Mouse (Mus musculus): ENCODE data around the gene Ugt1a7c. TPM values are rescaled to one million over a fixed set of nuclear protein-coding genes. Genes with fewer than 3 reads are reported as not detected.
"Not testable (repeated sequence)": the region's sequence is repeated elsewhere in the genome, so short reads cannot be mapped to it uniquely, and the experiment has no call there.

The Ugt1a7c gene
- polyA plus RNA-seq, 1 experiment from 2014 or later, result 0.72 TPM

- ATAC-seq (replicated peaks; ENCODE audit: low FRiP score) (no peak), DNase-seq (ENCODE audit: low spot score) (no peak)
- Histone ChIP-seq H3K27me3 (ENCODE audit: control insufficient read depth, insufficient read depth, low read length) (no peaks in the 10 kb centered on the region), H3K4me2 (ENCODE audit: low read depth, low read length, severe bottlenecking) (no peak overlapping the region), H3K9ac (ENCODE audit: low read length) (no peak overlapping the region), H3K36me3 (ENCODE audit: control insufficient read depth, insufficient read depth, low read length) (no peaks in the 10 kb centered on the region), H3K9me3 (ENCODE audit: control insufficient read depth, low read length) (no peaks in the 10 kb centered on the region), H3K4me1 (replicated peaks; ENCODE audit: control insufficient read depth, insufficient read depth, low read length) (no peaks in the 10 kb centered on the region), H3K27ac (ENCODE audit: low read depth, low read length) (no peak overlapping the region), H3K4me3 (ENCODE audit: low read depth, low read length) (no peak overlapping the region)
- WGBS, result 75% methylated on average over 1 of the region's 1 CpGs
Measured at GRCm38 (mm10) chr1:88086125-88086524, 8.7 kb upstream of the Ugt1a7c start.

GRCm38 (mm10) chr1:88087513-88087912 is 7.3 kb upstream of the Ugt1a7c start, which contains the start of gene Ugt1a8:
Gene Ugt1a8 (plus strand): TSS chr1:88087813.
- no peak within 1 kb of the TSS for H3K4me2 ChIP-seq (ENCODE audit: low read depth, low read length, severe bottlenecking)
- H3K27ac ChIP-seq (ENCODE audit: low read depth, low read length), result no peak within 1 kb of the TSS
- no peak within 1 kb of the TSS for H3K9ac ChIP-seq (ENCODE audit: low read length)
- WGBS, result 83% methylated on average over 3 of the region's 3 CpGs
- no peaks in the 10 kb centered on the region for H3K4me1 ChIP-seq (replicated peaks; ENCODE audit: control insufficient read depth, insufficient read depth, low read length)
- H3K27me3 ChIP-seq (ENCODE audit: control insufficient read depth, insufficient read depth, low read length), result no peaks in the 10 kb centered on the region
- no peaks in the 10 kb centered on the region for H3K36me3 ChIP-seq (ENCODE audit: control insufficient read depth, insufficient read depth, low read length)
- no peaks in the 10 kb centered on the region for H3K9me3 ChIP-seq (ENCODE audit: control insufficient read depth, low read length)
- DNase-seq (ENCODE audit: low spot score), result no peak
- no peak within 1 kb of the TSS for H3K4me3 ChIP-seq (ENCODE audit: low read depth, low read length)
- no peak for ATAC-seq (replicated peaks; ENCODE audit: low FRiP score)

- Histone ChIP-seq H3K4me1 (replicated peaks; ENCODE audit: control insufficient read depth, insufficient read depth, low read length) (no peaks in the 10 kb centered on the region), H3K9me3 (ENCODE audit: control insufficient read depth, low read length) (no peaks in the 10 kb centered on the region), H3K27ac (ENCODE audit: low read depth, low read length) (no peak overlapping the region), H3K27me3 (ENCODE audit: control insufficient read depth, insufficient read depth, low read length) (no peaks in the 10 kb centered on the region), H3K36me3 (ENCODE audit: control insufficient read depth, insufficient read depth, low read length) (no peaks in the 10 kb centered on the region), H3K9ac (ENCODE audit: low read length) (no peak overlapping the region), H3K4me3 (ENCODE audit: low read depth, low read length) (no peak overlapping the region), H3K4me2 (ENCODE audit: low read depth, low read length, severe bottlenecking) (no peak overlapping the region)
- no peak for ATAC-seq (replicated peaks; ENCODE audit: low FRiP score)
- no peak for DNase-seq (ENCODE audit: low spot score)
Measured at GRCm38 (mm10) chr1:88092341-88092740, 2.5 kb upstream of the Ugt1a7c start.

DNA sequence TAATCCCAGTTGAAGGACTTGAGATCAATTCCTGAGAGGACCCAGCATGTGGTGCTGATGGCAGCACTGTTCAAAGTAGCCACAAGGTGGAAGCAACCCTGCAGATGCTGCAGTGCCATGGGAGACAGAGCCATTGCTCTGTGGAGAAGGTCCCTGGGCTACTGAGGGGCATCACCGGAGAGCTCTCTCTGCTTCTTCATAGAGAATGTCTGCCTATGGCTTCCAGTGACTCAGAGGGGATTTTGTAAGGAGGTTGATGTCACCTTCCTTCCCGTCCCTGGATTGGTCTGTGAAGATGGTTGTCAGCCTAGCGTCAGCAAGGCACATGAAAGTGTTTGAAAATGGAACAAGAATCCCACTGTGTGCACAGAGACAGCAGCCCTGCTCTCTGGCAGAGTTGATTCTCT is 589 bp upstream of the Ugt1a7c start:
- WGBS, result 82% methylated on average over 3 of the region's 3 CpGs
- not testable (repeated sequence) for H3K4me2 ChIP-seq (ENCODE audit: low read depth, low read length, severe bottlenecking); H3K4me3 ChIP-seq (ENCODE audit: low read depth, low read length); H3K36me3 ChIP-seq (ENCODE audit: control insufficient read depth, insufficient read depth, low read length); H3K4me1 ChIP-seq (replicated peaks; ENCODE audit: control insufficient read depth, insufficient read depth, low read length); H3K27ac ChIP-seq (ENCODE audit: low read depth, low read length); DNase-seq (ENCODE audit: low spot score); H3K9ac ChIP-seq (ENCODE audit: low read length); H3K9me3 ChIP-seq (ENCODE audit: control insufficient read depth, low read length); ATAC-seq (replicated peaks; ENCODE audit: low FRiP score); H3K27me3 ChIP-seq (ENCODE audit: control insufficient read depth, insufficient read depth, low read length)

- H3K9ac ChIP-seq (ENCODE audit: low read length); H3K4me1 ChIP-seq (replicated peaks; ENCODE audit: control insufficient read depth, insufficient read depth, low read length); H3K4me2 ChIP-seq (ENCODE audit: low read depth, low read length, severe bottlenecking); H3K27me3 ChIP-seq (ENCODE audit: control insufficient read depth, insufficient read depth, low read length); ATAC-seq (replicated peaks; ENCODE audit: low FRiP score); H3K27ac ChIP-seq (ENCODE audit: low read depth, low read length); H3K9me3 ChIP-seq (ENCODE audit: control insufficient read depth, low read length); H3K36me3 ChIP-seq (ENCODE audit: control insufficient read depth, insufficient read depth, low read length); H3K4me3 ChIP-seq (ENCODE audit: low read depth, low read length); DNase-seq (ENCODE audit: low spot score): not testable (repeated sequence)
- WGBS, result 89% methylated on average over 3 of the region's 3 CpGs
Measured at GRCm38 (mm10) chr1:88098546-88098945, 3.7 kb downstream of the Ugt1a7c start.

GRCm38 (mm10) chr1:88099691-88100090 is 4.8 kb downstream of the Ugt1a7c start:
- H3K36me3 ChIP-seq (ENCODE audit: control insufficient read depth, insufficient read depth, low read length); H3K9me3 ChIP-seq (ENCODE audit: control insufficient read depth, low read length); ATAC-seq (replicated peaks; ENCODE audit: low FRiP score); H3K27ac ChIP-seq (ENCODE audit: low read depth, low read length); H3K9ac ChIP-seq (ENCODE audit: low read length); DNase-seq (ENCODE audit: low spot score); H3K27me3 ChIP-seq (ENCODE audit: control insufficient read depth, insufficient read depth, low read length); H3K4me3 ChIP-seq (ENCODE audit: low read depth, low read length); H3K4me1 ChIP-seq (replicated peaks; ENCODE audit: control insufficient read depth, insufficient read depth, low read length); H3K4me2 ChIP-seq (ENCODE audit: low read depth, low read length, severe bottlenecking): not testable (repeated sequence)
- WGBS, result 72% methylated on average over 2 of the region's 2 CpGs

DNA sequence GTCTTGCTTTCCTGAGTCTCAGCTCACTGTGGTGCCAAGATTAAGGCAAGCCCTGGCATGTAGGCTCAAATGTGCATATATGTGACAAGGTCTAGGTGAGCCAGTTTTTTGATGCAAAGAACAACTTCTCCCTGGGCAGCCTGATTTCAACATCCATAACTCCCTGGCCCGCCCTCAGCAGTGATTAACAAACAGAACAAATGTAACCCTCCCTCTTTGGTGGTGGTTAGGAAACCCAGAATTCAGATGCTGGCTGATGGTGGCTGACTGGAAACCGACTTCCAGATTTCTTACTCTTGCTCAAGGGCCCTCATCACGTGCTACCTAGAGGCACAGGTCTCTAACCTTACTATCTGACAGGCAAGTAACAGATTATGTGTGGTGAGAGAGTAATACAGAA is 8.2 kb downstream of the Ugt1a7c start, which contains the start of gene Ugt1a6b:
Gene Ugt1a6b (plus strand): TSS at position 234 of the 400 bp plus-strand sequence.
- not testable (repeated sequence) for H3K4me2 ChIP-seq (ENCODE audit: low read depth, low read length, severe bottlenecking); DNase-seq (ENCODE audit: low spot score); H3K36me3 ChIP-seq (ENCODE audit: control insufficient read depth, insufficient read depth, low read length); H3K9me3 ChIP-seq (ENCODE audit: control insufficient read depth, low read length); H3K27ac ChIP-seq (ENCODE audit: low read depth, low read length); ATAC-seq (replicated peaks; ENCODE audit: low FRiP score); H3K4me3 ChIP-seq (ENCODE audit: low read depth, low read length); H3K27me3 ChIP-seq (ENCODE audit: control insufficient read depth, insufficient read depth, low read length); H3K9ac ChIP-seq (ENCODE audit: low read length); H3K4me1 ChIP-seq (replicated peaks; ENCODE audit: control insufficient read depth, insufficient read depth, low read length)
- 75% methylated on average over 2 of the region's 3 CpGs for WGBS

DNA sequence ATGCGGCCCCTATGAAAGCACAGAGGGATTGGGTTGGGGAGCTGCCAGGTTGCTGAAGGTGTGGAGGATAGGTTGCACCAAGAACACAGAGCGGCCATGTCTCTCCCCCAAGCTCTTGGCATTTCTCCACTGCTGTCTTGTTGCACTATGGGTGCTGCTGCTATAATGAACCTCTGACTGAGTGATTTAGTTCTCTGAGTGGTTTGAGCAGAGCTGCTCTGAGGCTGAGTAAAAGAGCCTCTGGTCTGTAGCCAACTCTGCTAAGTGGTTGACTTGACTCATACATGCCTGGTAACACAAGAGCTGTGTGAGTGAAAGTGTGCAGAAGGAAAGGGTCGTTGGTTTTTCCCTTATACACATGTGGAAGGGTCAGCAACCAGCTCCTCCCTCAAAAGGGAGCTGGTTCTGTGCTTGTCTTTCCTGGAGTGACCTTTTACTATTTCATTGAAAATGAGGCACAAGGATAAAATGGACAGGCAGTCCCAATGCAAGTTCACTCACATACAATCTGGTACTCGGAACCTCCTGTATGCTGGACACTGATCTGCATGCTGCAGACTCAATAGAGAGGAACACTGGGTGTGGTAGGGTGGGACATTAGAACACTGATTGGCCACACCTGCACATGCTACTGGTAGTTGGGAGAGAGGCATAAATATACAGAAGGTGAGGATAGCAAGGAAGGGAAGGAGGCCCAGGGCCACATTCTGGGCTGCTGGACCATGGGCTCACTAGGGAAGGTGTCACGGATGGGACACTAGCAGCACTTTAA is 9.0 kb downstream of the Ugt1a7c start:
- WGBS, result 80% methylated on average over 4 of the region's 5 CpGs
- DNase-seq (ENCODE audit: low spot score); H3K4me3 ChIP-seq (ENCODE audit: low read depth, low read length): not testable (repeated sequence)

More for the DNA sequence above, 9.0 kb downstream of the Ugt1a7c start:
- ATAC-seq (replicated peaks; ENCODE audit: low FRiP score); H3K27ac ChIP-seq (ENCODE audit: low read depth, low read length); H3K4me2 ChIP-seq (ENCODE audit: low read depth, low read length, severe bottlenecking); H3K4me1 ChIP-seq (replicated peaks; ENCODE audit: control insufficient read depth, insufficient read depth, low read length); H3K9me3 ChIP-seq (ENCODE audit: control insufficient read depth, low read length); H3K9ac ChIP-seq (ENCODE audit: low read length); H3K27me3 ChIP-seq (ENCODE audit: control insufficient read depth, insufficient read depth, low read length); H3K36me3 ChIP-seq (ENCODE audit: control insufficient read depth, insufficient read depth, low read length): not testable (repeated sequence)

All from forebrain, embryonic 11.5 days (tissue).